Mouse (Mus musculus): ENCODE results near the gene Diras1. TPM values are rescaled to one million over a fixed set of nuclear protein-coding genes. Genes with fewer than 3 reads are reported as not detected.
A peak's percentile ranks its signal among the peaks of the same experiment; 100 is the strongest.

Gene Diras1
- total and polyA plus RNA-seq, 3 experiments = not detected

- Histone ChIP-seq H3K9me3 (replicated peaks; ENCODE audit: low read length) (peaks cover 3% of the 10 kb centered on the region), H3K79me2 (replicated peaks; ENCODE audit: control insufficient read depth, extremely low read depth, insufficient read depth, poor library complexity, severe bottlenecking) (no peaks in the 10 kb centered on the region), H3K4me3 (replicated peaks in 1 of 3; ENCODE audit: low read depth in 2 of 3, low read length in 2 of 3, poor library complexity in 1 of 3) (no peak overlapping the region), H3K36me3 (replicated peaks in 1 of 2; ENCODE audit: control insufficient read depth in 1 of 2, insufficient read depth in 1 of 2, low read length in 1 of 2) (no peaks in the 10 kb centered on the region), H3K9ac (ENCODE audit: insufficient read depth, low read depth) (peak overlapping the region; percentile 22; the same call in 1 of the 2 replicates), H3K27ac (ENCODE audit: insufficient read depth, low read depth) (no peak overlapping the region), H3K4me1 (ENCODE audit: control insufficient read depth in 1 of 2, insufficient read depth in 2 of 2) (peaks cover 12 to 37% of the 10 kb centered on the region in 2 experiments), H3K27me3 (replicated peaks) (peaks cover 60% of the 10 kb centered on the region), H3K4me2 (ENCODE audit: insufficient read depth, low read depth, poor library complexity, severe bottlenecking) (peak overlapping the region; percentile 52)
- dilution Hi-C loops (cut with MboI; ENCODE audit: extremely low pct_ligation_motif_present, extremely low pct_unique_long_range_greater_than_20kb, low sequenced_read_pairs) = no loop called here
- 0 out of 2 replicates have a peak, but pooled peaks have one; percentile 10 for TF ChIP-seq SIN3A (IDR thresholded peaks at IDR 0.05; ENCODE audit: low read length)
- no peak for TF ChIP-seq JUND (conservative IDR thresholded peaks at IDR 0.05; ENCODE audit: low read depth, low read length)
- no peak for DNase-seq (ENCODE audit: extremely low read depth)
- in situ Hi-C loops (cut with MboI; ENCODE audit: low pct_ligation_motif_present, low pct_unique_long_range_greater_than_20kb, low sequenced_read_pairs) = loop anchor here (5.0 kb wide), 1 partner anchor 42 kb away; no protein-coding TSS in a partner anchor
Observed at GRCm38 (mm10) chr10:81000197-81001062, 25.0 kb downstream of the Diras1 start.

- in situ Hi-C loops (cut with MboI; ENCODE audit: low pct_ligation_motif_present, low pct_unique_long_range_greater_than_20kb, low sequenced_read_pairs) = loop anchor here (5.0 to 10.0 kb wide), 4 partner anchors 43 to 252 kb away; partner anchors contain the start of gene Amh
- Histone ChIP-seq H3K9me3 (replicated peaks; ENCODE audit: low read length) (peaks cover 3% of the 10 kb centered on the region), H3K4me2 (ENCODE audit: insufficient read depth, low read depth, poor library complexity, severe bottlenecking) (peak overlapping the region; percentile 52), H3K4me1 (ENCODE audit: control insufficient read depth in 1 of 2, insufficient read depth in 2 of 2) (peaks cover 14 to 43% of the 10 kb centered on the region in 2 experiments), H3K79me2 (replicated peaks; ENCODE audit: control insufficient read depth, extremely low read depth, insufficient read depth, poor library complexity, severe bottlenecking) (no peaks in the 10 kb centered on the region), H3K4me3 (replicated peaks in 1 of 3; ENCODE audit: low read depth in 2 of 3, low read length in 2 of 3, poor library complexity in 1 of 3) (no peak overlapping the region), H3K36me3 (replicated peaks in 1 of 2; ENCODE audit: control insufficient read depth in 1 of 2, insufficient read depth in 1 of 2, low read length in 1 of 2) (no peaks in the 10 kb centered on the region), H3K27me3 (replicated peaks) (peaks cover 60% of the 10 kb centered on the region), H3K9ac (ENCODE audit: insufficient read depth, low read depth) (no peak overlapping the region), H3K27ac (ENCODE audit: insufficient read depth, low read depth) (no peak overlapping the region)
- DNase-seq (ENCODE audit: extremely low read depth) = peak; percentile 88
- dilution Hi-C loops (cut with MboI; ENCODE audit: extremely low pct_ligation_motif_present, extremely low pct_unique_long_range_greater_than_20kb, low sequenced_read_pairs) = no loop called here
- TF ChIP-seq USF1 (IDR thresholded peaks at IDR 0.05; ENCODE audit: low read depth, low read length) = peak; percentile 28
- no peak; the same call in 1 of the 2 replicates for TF ChIP-seq ZC3H11A (IDR thresholded peaks at IDR 0.05; ENCODE audit: low read depth, low read length)
- TF ChIP-seq POLR2A (IDR thresholded peaks at IDR 0.05; ENCODE audit: low read depth, low read length) = 0 out of 2 replicates have a peak, but pooled peaks have one; percentile 39
- TF ChIP-seq MXI1 (IDR thresholded peaks at IDR 0.05; ENCODE audit: low read depth, low read length) = peak; percentile 96
- peak; percentile 51 for TF ChIP-seq RAD21 (IDR thresholded peaks at IDR 0.05; ENCODE audit: low read depth, low read length)
- no peak for TF ChIP-seq RCOR1 (conservative IDR thresholded peaks at IDR 0.05; ENCODE audit: low read depth, low read length)
- 0 out of 2 replicates have a peak, but pooled peaks have one; percentile 12 for TF ChIP-seq USF2 (conservative IDR thresholded peaks at IDR 0.05; ENCODE audit: low read depth, low read length)
- TF ChIP-seq EP300 (IDR thresholded peaks at IDR 0.05; ENCODE audit: low read length) = no peak
- no peak for TF ChIP-seq CHD1 (IDR thresholded peaks at IDR 0.05; ENCODE audit: low read depth, low read length)
- TF ChIP-seq SIN3A (IDR thresholded peaks at IDR 0.05; ENCODE audit: low read length) = peak; percentile 52; the same call in 1 of the 2 replicates
- peak; percentile 87 for TF ChIP-seq JUN (IDR thresholded peaks at IDR 0.05; ENCODE audit: insufficient read depth, low read depth, low read length)
- TF ChIP-seq BHLHE40 (IDR thresholded peaks at IDR 0.05; ENCODE audit: low read depth, low read length) = peak; percentile 90
- peak; percentile 51 for TF ChIP-seq NRF1 (IDR thresholded peaks at IDR 0.05; ENCODE audit: low read depth, low read length)
- peak; percentile 76 for TF ChIP-seq SMC3 (IDR thresholded peaks at IDR 0.05; ENCODE audit: low read depth, low read length)
- TF ChIP-seq NELFE (IDR thresholded peaks at IDR 0.05; ENCODE audit: low read depth, low read length) = peak; percentile 64; the same call in 1 of the 2 replicates
- peak; percentile 61 to 89 for TF ChIP-seq CTCF (conservative IDR thresholded peaks at IDR 0.05 in 1 of 2, IDR thresholded peaks at IDR 0.05 in 1 of 2; ENCODE audit: low read depth in 2 of 2, low read length in 2 of 2)
- TF ChIP-seq HCFC1 (IDR thresholded peaks at IDR 0.05; ENCODE audit: low read depth, low read length) = peak; percentile 51
- no peak for TF ChIP-seq ZMIZ1 (IDR thresholded peaks at IDR 0.05; ENCODE audit: low read depth, low read length)
- 0 out of 2 replicates have a peak, but pooled peaks have one; percentile 51 for TF ChIP-seq TCF12 (IDR thresholded peaks at IDR 0.05; ENCODE audit: low read depth, low read length)
- TF ChIP-seq MAZ (IDR thresholded peaks at IDR 0.05; ENCODE audit: low read depth, low read length) = no peak
- no peak for TF ChIP-seq ZKSCAN1 (IDR thresholded peaks at IDR 0.05; ENCODE audit: borderline replicate concordance, low read depth, low read length)
- peak; percentile 91 for TF ChIP-seq JUND (conservative IDR thresholded peaks at IDR 0.05; ENCODE audit: low read depth, low read length)
- peak; percentile 15; the same call in 1 of the 2 replicates for TF ChIP-seq ETS1 (conservative IDR thresholded peaks at IDR 0.05; ENCODE audit: low read depth, low read length)
- 0 out of 2 replicates have a peak, but pooled peaks have one; percentile 41 for TF ChIP-seq IRF4 (IDR thresholded peaks at IDR 0.05; ENCODE audit: low read depth, low read length)
- no peak for TF ChIP-seq CHD2 (IDR thresholded peaks at IDR 0.05; ENCODE audit: low read length)
- peak; percentile 99 for TF ChIP-seq MYC (IDR thresholded peaks at IDR 0.05; ENCODE audit: low read depth, low read length)
- TF ChIP-seq MAX (IDR thresholded peaks at IDR 0.05; ENCODE audit: low read length) = peak; percentile 99
- TF ChIP-seq TBP (conservative IDR thresholded peaks at IDR 0.05; ENCODE audit: low read depth, low read length) = 0 out of 2 replicates have a peak, but pooled peaks have one; percentile 42
Observed at GRCm38 (mm10) chr10:80999362-81000196, 25.9 kb downstream of the Diras1 start.
